Mouse (Mus musculus) bone marrow macrophage, adult 2 months (primary cell): ENCODE data around the gene Akap7.

ENCODE experiments used
- CTCF ChIP-seq: IDR thresholded peaks from 2 replicates; pipeline ENCODE4 v1.5.1; 2012; ENCODE audit warnings: low read depth, mild to moderate bottlenecking, low read length, moderate library complexity
- POLR2A ChIP-seq: IDR thresholded peaks from 2 replicates; pipeline ENCODE4 v1.6.1; 2012; ENCODE audit warnings: mild to moderate bottlenecking, low read depth, low read length, borderline replicate concordance

DNA sequence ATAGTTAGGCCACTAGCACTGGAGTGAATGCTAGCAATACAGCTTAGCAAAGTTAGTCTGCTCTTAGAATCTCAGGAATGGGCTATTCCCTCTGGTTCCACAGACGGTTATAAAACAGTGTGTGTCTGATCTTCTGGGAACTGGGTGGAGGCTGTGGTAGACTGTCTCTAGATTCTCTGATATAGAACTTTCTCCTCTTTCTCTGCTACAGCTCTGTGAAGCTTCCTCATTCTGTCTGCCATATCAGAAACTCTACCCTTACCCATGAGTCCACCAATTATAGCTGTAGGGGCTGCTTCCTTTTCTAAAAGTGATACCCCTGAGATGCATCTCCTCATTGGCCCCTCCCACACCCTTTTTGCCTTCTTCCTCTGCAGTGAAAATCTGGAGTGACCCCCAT lies 73.6 kb downstream of the Akap7 start:
- TF ChIP-seq POLR2A (no peak), CTCF (no peak)
